Mouse (Mus musculus) ES-E14 (cell line): ENCODE measurements around the gene Prss56.

Experiments used
- CHD2 ChIP-seq: IDR thresholded peaks from 2 replicates; pipeline ENCODE4 v1.6.1; 2014; ENCODE audit warnings: mild to moderate bottlenecking, low read depth, low read length, inconsistent platforms
- HCFC1 ChIP-seq: IDR thresholded peaks from 2 replicates; pipeline ENCODE4 v1.6.1; 2012; ENCODE audit warnings: low read length, inconsistent platforms, borderline replicate concordance; ENCODE audit not compliant: insufficient read depth
- MAFK ChIP-seq: IDR thresholded peaks from 2 replicates; pipeline ENCODE4 v1.6.1; 2014; ENCODE audit warnings: mild to moderate bottlenecking, low read depth, low read length, inconsistent platforms; ENCODE audit not compliant: insufficient read depth

DNA sequence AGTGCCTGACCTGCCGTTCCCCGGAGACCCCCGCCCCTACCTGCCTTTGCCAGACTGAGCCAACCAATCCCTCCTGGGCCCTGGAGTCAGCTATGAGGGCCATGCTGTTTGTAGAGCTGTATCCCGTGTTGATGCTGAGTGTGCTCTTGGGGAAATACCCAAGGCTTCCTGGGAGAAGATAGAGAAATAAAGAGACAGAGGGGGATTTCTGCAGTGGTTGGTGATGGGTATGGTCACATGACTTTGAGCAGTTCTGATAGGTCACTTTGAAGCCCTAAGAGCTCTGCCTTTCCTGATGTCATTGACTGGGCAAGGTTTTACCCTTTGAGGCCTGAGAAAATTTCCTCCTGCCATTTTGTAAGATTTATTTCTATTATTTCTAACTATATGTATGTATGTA lies 28.3 kb downstream of the Prss56 start:
- TF ChIP-seq CHD2 (no peak), MAFK (no peak), HCFC1 (no peak)
